ENCODE assay signal across 9 mouse cellular contexts in genomic region chr4:116222843-116223119, GRCm38 (mm10). TPM values are rescaled to one million over a fixed set of nuclear protein-coding genes. Genes with fewer than 3 reads are reported as not detected.
A peak's percentile ranks its signal among the peaks of the same experiment; 100 is the strongest.
DNase-seq lines count a peak whose midpoint lies in the region; ATAC-seq and TF ChIP-seq lines count a peak whose summit lies in the region.
"Had no signal": no experiment of that assay in that cellular context is flagged by ENCODE, and none has a peak within 500 bp of the region (broad histone marks: within the 10 kb centered on the region; RNA-seq: fewer than 3 reads in every experiment).

No protein-coding gene starts in this region.

- no peak for ATAC-seq in embryonic facial prominence, embryonic 15.5 days (ENCODE audit: insufficient number of reproducible peaks, low FRiP score, low TSS enrichment, low read depth)
- no peak for ATAC-seq in intestine, embryonic 16.5 days
- no peak for ATAC-seq in neural tube, embryonic 13.5 days (ENCODE audit: low read depth)

- no peaks in the 10 kb centered on the region for H3K9me3 ChIP-seq in embryonic facial prominence, embryonic 15.5 days (replicated peaks)
- H3K9me3 ChIP-seq in intestine, embryonic 16.5 days (ENCODE audit: control insufficient read depth, low read length) = no peaks in the 10 kb centered on the region
- no peaks in the 10 kb centered on the region for H3K9me3 ChIP-seq in neural tube, embryonic 13.5 days

- H3K4me3 ChIP-seq in left cerebral cortex, adult 2 months = peak overlapping the region; percentile 54
- peak overlapping the region; percentile 83 for H3K4me3 ChIP-seq in embryonic facial prominence, embryonic 15.5 days (replicated peaks)
- peak overlapping the region; percentile 86 for H3K4me3 ChIP-seq in intestine, embryonic 16.5 days (ENCODE audit: low read length)
- peak overlapping the region; percentile 81 for H3K4me3 ChIP-seq in neural tube, embryonic 13.5 days

- intact Hi-C loops in left cerebral cortex, adult 2 months (cut with DNase I) = no loop called here

- H3K27ac ChIP-seq in left cerebral cortex, adult 2 months = peak overlapping the region; percentile 98
- H3K27ac ChIP-seq in embryonic facial prominence, embryonic 15.5 days (replicated peaks) = no peak overlapping the region
- H3K27ac ChIP-seq in intestine, embryonic 16.5 days (ENCODE audit: low read length) = no peak overlapping the region
- H3K27ac ChIP-seq in neural tube, embryonic 13.5 days (replicated peaks) = peak overlapping the region; percentile 100

- H3K27me3 ChIP-seq in embryonic facial prominence, embryonic 15.5 days = no peaks in the 10 kb centered on the region
- no peaks in the 10 kb centered on the region for H3K27me3 ChIP-seq in intestine, embryonic 16.5 days (replicated peaks; ENCODE audit: control insufficient read depth, insufficient read depth, low read length)
- H3K27me3 ChIP-seq in neural tube, embryonic 13.5 days = no peaks in the 10 kb centered on the region

- H3K36me3 ChIP-seq in embryonic facial prominence, embryonic 15.5 days = no peaks in the 10 kb centered on the region
- no peaks in the 10 kb centered on the region for H3K36me3 ChIP-seq in intestine, embryonic 16.5 days (ENCODE audit: control insufficient read depth, insufficient read depth, low read length)
- H3K36me3 ChIP-seq in neural tube, embryonic 13.5 days = no peaks in the 10 kb centered on the region

- WGBS in embryonic facial prominence, embryonic 15.5 days = 2% methylated on average over 6 of the region's 6 CpGs
- WGBS in intestine, embryonic 16.5 days = 13% methylated on average over 6 of the region's 6 CpGs
- WGBS in neural tube, embryonic 13.5 days = 2% methylated on average over 6 of the region's 6 CpGs

- H3K4me1 ChIP-seq in embryonic facial prominence, embryonic 15.5 days = peaks cover 7% of the 10 kb centered on the region
- 0 out of 2 replicates have a peak, but pooled peaks cover 3% of the 10 kb centered on the region for H3K4me1 ChIP-seq in intestine, embryonic 16.5 days (ENCODE audit: control insufficient read depth, insufficient read depth, low read length)
- peaks cover 26% of the 10 kb centered on the region for H3K4me1 ChIP-seq in neural tube, embryonic 13.5 days (replicated peaks)

- no peak for TF ChIP-seq CTCF in left cerebral cortex, adult 2 months (IDR thresholded peaks at IDR 0.05)

- no peak for DNase-seq in left cerebral cortex, adult 2 months (ENCODE audit: extremely low spot score in 1 of 2, low spot score in 2 of 2)
- no peak for DNase-seq in left cerebral cortex, adult 18-20 months (ENCODE audit: low spot score in 2 of 2)
- no peak for DNase-seq in urinary bladder, adult 18-20 months (ENCODE audit: low spot score in 2 of 2)
- DNase-seq in layer of hippocampus, adult 9-10 months (ENCODE audit: low spot score) = no peak
- no peak for DNase-seq in right cerebral cortex, postnatal 25 days
- DNase-seq: gastrocnemius, postnatal 14 days had no signal

- peak overlapping the region; percentile 67 for H3K4me2 ChIP-seq in embryonic facial prominence, embryonic 15.5 days (replicated peaks)
- H3K4me2 ChIP-seq in intestine, embryonic 16.5 days (ENCODE audit: low read depth, low read length) = peak overlapping the region; percentile 63
- peak overlapping the region; percentile 64 for H3K4me2 ChIP-seq in neural tube, embryonic 13.5 days

- H3K9ac ChIP-seq in embryonic facial prominence, embryonic 15.5 days = no peak overlapping the region
- H3K9ac ChIP-seq in intestine, embryonic 16.5 days (ENCODE audit: low read depth, low read length) = peak overlapping the region; percentile 85
- H3K9ac ChIP-seq in neural tube, embryonic 13.5 days = peak overlapping the region; percentile 97

RNA-seq across cellular contexts. Expression of gene Pik3r3, which starts 1.4 kb away (rescaled TPM):
- total RNA-seq in left cerebral cortex, adult 2 months (2021) = 10 to 100 TPM; 37.2 to 42.8 TPM
- total RNA-seq in left cerebral cortex, adult 18-20 months (2021) = 10 to 100 TPM; 36.2 to 38.8 TPM
- 15.6 and 15.9 TPM in 2 replicates for polyA plus RNA-seq in embryonic facial prominence, embryonic 15.5 days (2015; fragmentation: Nextera tagmentation; extraction: Ambion mirVana)
- 4.4 and 4.8 TPM in 2 replicates for polyA plus RNA-seq in intestine, embryonic 16.5 days (2015; fragmentation: Nextera tagmentation; extraction: Ambion mirVana)
- 72.3 and 78.9 TPM in 2 replicates for polyA plus RNA-seq in neural tube, embryonic 13.5 days (2015; fragmentation: Nextera tagmentation; extraction: Ambion mirVana)

RNA-seq across cellular contexts. Expression of gene Gm49337, which starts 49.6 kb away (rescaled TPM):
- total RNA-seq in left cerebral cortex, adult 2 months (2021) = 1 to 10 TPM; 1.4 to 2.9 TPM
- 1 to 10 TPM; 2.3 to 5.9 TPM for total RNA-seq in left cerebral cortex, adult 18-20 months (2021)
- not detected in 2 replicates for polyA plus RNA-seq in embryonic facial prominence, embryonic 15.5 days (2015; fragmentation: Nextera tagmentation; extraction: Ambion mirVana)
- not detected in 2 replicates for polyA plus RNA-seq in intestine, embryonic 16.5 days (2015; fragmentation: Nextera tagmentation; extraction: Ambion mirVana)
- not detected in 2 replicates for polyA plus RNA-seq in neural tube, embryonic 13.5 days (2015; fragmentation: Nextera tagmentation; extraction: Ambion mirVana)

RNA-seq across cellular contexts. Expression of gene 1700042G07Rik, which starts 49.6 kb away (rescaled TPM):
- not detected for total RNA-seq in left cerebral cortex, adult 2 months (2021)
- not detected for total RNA-seq in left cerebral cortex, adult 18-20 months (2021)
- polyA plus RNA-seq in embryonic facial prominence, embryonic 15.5 days (2015; fragmentation: Nextera tagmentation; extraction: Ambion mirVana) = not detected in 2 replicates
- polyA plus RNA-seq in intestine, embryonic 16.5 days (2015; fragmentation: Nextera tagmentation; extraction: Ambion mirVana) = not detected in 2 replicates
- polyA plus RNA-seq in neural tube, embryonic 13.5 days (2015; fragmentation: Nextera tagmentation; extraction: Ambion mirVana) = not detected in 2 replicates
- total RNA-seq: gastrocnemius, postnatal 14 days had no signal

RNA-seq across cellular contexts. Expression of gene Tspan1, which starts 55.4 kb away (rescaled TPM):
- not detected for total RNA-seq in left cerebral cortex, adult 2 months (2021)
- total RNA-seq in left cerebral cortex, adult 18-20 months (2021) = under 1 TPM in 1 of 2 experiments, not detected in 1; 0.33 TPM
- 5.9 and 9.7 TPM in 2 replicates for polyA plus RNA-seq in embryonic facial prominence, embryonic 15.5 days (2015; fragmentation: Nextera tagmentation; extraction: Ambion mirVana)
- polyA plus RNA-seq in intestine, embryonic 16.5 days (2015; fragmentation: Nextera tagmentation; extraction: Ambion mirVana) = 48.9 and 52.5 TPM in 2 replicates
- polyA plus RNA-seq in neural tube, embryonic 13.5 days (2015; fragmentation: Nextera tagmentation; extraction: Ambion mirVana) = not detected in 2 replicates
- total RNA-seq: gastrocnemius, postnatal 14 days had no signal

Comparison
In these comparisons a context has a peak if more than half of its experiments do, and no peak if none do; other contexts are left out.
1. H3K27ac ChIP-seq: peak in left cerebral cortex, adult 2 months (single experiment) and neural tube, embryonic 13.5 days (single experiment); none in embryonic facial prominence, embryonic 15.5 days (single experiment) and intestine, embryonic 16.5 days (single experiment).
2. Peak in every context shown above with its lines, with median percentiles within 50 percentile points of each other: H3K4me3 ChIP-seq and H3K4me2 ChIP-seq.